ENCODE assay signal across 12 mouse cellular contexts in the genomic region with DNA sequence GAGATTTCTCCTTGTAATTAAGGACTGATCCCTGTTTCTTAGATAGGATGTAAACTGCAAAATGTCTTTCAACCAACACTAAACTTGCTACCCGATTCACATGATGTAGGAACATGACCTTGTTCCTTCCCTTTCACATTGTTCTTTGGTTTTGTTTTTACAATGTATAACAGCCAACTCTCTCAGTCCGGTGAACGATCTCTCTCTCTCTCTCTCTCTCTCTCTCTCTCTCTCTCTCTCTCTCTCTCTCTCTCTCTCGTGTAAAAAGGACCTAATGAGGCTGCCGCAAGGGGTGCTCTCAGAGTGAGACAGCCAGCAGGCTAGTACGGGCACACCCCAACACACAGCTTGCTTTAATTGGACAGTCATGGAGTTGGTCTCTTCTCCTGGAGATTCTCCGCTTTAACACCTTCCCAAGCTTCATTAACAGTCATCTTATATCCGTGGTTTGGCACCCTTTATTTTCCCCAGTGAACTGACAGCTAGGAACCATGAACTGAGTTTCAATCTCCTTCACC. TPM values are rescaled to one million over a fixed set of nuclear protein-coding genes. Genes with fewer than 3 reads are reported as not detected.
A peak's percentile ranks its signal among the peaks of the same experiment; 100 is the strongest.
DNase-seq lines count a peak whose midpoint lies in the region; ATAC-seq lines count a peak whose summit lies in the region.
"Had no signal": no experiment of that assay in that cellular context is flagged by ENCODE, and none has a peak within 500 bp of the region (broad histone marks: within the 10 kb centered on the region; RNA-seq: fewer than 3 reads in every experiment).

No protein-coding gene starts in this region.

- H3K4me2 ChIP-seq in heart, embryonic 16.5 days (ENCODE audit: low read depth, low read length) = peak overlapping the region; percentile 69
- peak overlapping the region; percentile 70 for H3K4me2 ChIP-seq in limb, embryonic 13.5 days (replicated peaks)

- 64% methylated on average over 8 of the region's 8 CpGs for WGBS in heart, embryonic 16.5 days
- 72% methylated on average over 8 of the region's 8 CpGs for WGBS in forebrain, embryonic 10.5 days
- WGBS in limb, embryonic 13.5 days = 78% methylated on average over 8 of the region's 8 CpGs

- 0 out of 2 replicates have a peak, but pooled peaks cover 6% of the 10 kb centered on the region for H3K9me3 ChIP-seq in heart, embryonic 16.5 days (replicated peaks; ENCODE audit: control insufficient read depth, low read length)
- peaks cover 12% of the 10 kb centered on the region for H3K9me3 ChIP-seq in forebrain, embryonic 10.5 days
- H3K9me3 ChIP-seq in limb, embryonic 13.5 days = peaks cover 8% of the 10 kb centered on the region

- no peak overlapping the region; the same call in 1 of the 2 replicates for H3K4me3 ChIP-seq in heart, embryonic 16.5 days (ENCODE audit: low read length)
- H3K4me3 ChIP-seq in forebrain, embryonic 10.5 days = peak overlapping the region; percentile 66
- peak overlapping the region; percentile 67; the same call in 1 of the 2 replicates for H3K4me3 ChIP-seq in limb, embryonic 13.5 days

- peak overlapping the region; percentile 87 for H3K9ac ChIP-seq in heart, embryonic 16.5 days (ENCODE audit: low read length)
- H3K9ac ChIP-seq in limb, embryonic 13.5 days = peak overlapping the region; percentile 68; the same call in 1 of the 2 replicates

- no peak for DNase-seq in heart, adult 9 months (ENCODE audit: low spot score in 2 of 2)
- peak; percentile 46 for DNase-seq in A20 (ENCODE audit: low read depth, low spot score)
- DNase-seq in forebrain, embryonic 10.5 days (ENCODE audit: extremely low spot score, low spot score) = peak; percentile 24
- DNase-seq in spleen, postnatal 10 days (ENCODE audit: low spot score in 2 of 2) = no peak
- DNase-seq in thymus, postnatal 10 days (ENCODE audit: low spot score in 2 of 2) = no peak
- no peak for DNase-seq in embryo, embryonic 10.5 days (ENCODE audit: low spot score)
- DNase-seq: adrenal gland, postnatal 36 days; left cerebral cortex, postnatal 4 days had no signal

- H3K27me3 ChIP-seq in heart, embryonic 16.5 days (ENCODE audit: control insufficient read depth, insufficient read depth, low read length) = no peaks in the 10 kb centered on the region
- H3K27me3 ChIP-seq in forebrain, embryonic 10.5 days (ENCODE audit: poor library complexity, severe bottlenecking) = no peaks in the 10 kb centered on the region
- H3K27me3 ChIP-seq in limb, embryonic 13.5 days = no peaks in the 10 kb centered on the region
- H3K27me3 ChIP-seq: CH12.LX had no signal

- no peak overlapping the region for H3K27ac ChIP-seq in heart, embryonic 16.5 days (ENCODE audit: low read length)
- H3K27ac ChIP-seq in forebrain, embryonic 10.5 days = peak overlapping the region; percentile 91
- peak overlapping the region; percentile 86 for H3K27ac ChIP-seq in limb, embryonic 13.5 days

- ATAC-seq in heart, embryonic 16.5 days (replicated peaks; ENCODE audit: extremely low read depth, insufficient read depth, low FRiP score) = no peak
- ATAC-seq in limb, embryonic 13.5 days (ENCODE audit: low FRiP score, low read depth) = no peak
- ATAC-seq: inflammation-experienced regulatory T-cells, adult 6 months had no signal

- peaks cover 8% of the 10 kb centered on the region for H3K4me1 ChIP-seq in heart, embryonic 16.5 days (ENCODE audit: control insufficient read depth, insufficient read depth, low read length)
- peaks cover 18% of the 10 kb centered on the region for H3K4me1 ChIP-seq in forebrain, embryonic 10.5 days
- peaks cover 14% of the 10 kb centered on the region for H3K4me1 ChIP-seq in limb, embryonic 13.5 days

- peaks cover 16% of the 10 kb centered on the region for H3K36me3 ChIP-seq in heart, embryonic 16.5 days (ENCODE audit: control insufficient read depth, insufficient read depth)
- H3K36me3 ChIP-seq in forebrain, embryonic 10.5 days (replicated peaks) = peaks cover 23% of the 10 kb centered on the region
- H3K36me3 ChIP-seq in limb, embryonic 13.5 days = peaks cover 16% of the 10 kb centered on the region

RNA-seq across cellular contexts. Expression of a gene that starts 1.0 kb away (rescaled TPM):
- polyA plus RNA-seq in heart, embryonic 16.5 days (2015; fragmentation: Nextera tagmentation; extraction: Ambion mirVana) = 3.1 and 3.8 TPM in 2 replicates
- 3.7 and 4.2 TPM in 2 replicates for polyA plus RNA-seq in forebrain, embryonic 10.5 days (2016; fragmentation: Nextera tagmentation; extraction: Ambion mirVana)
- 3.3 and 3.7 TPM in 2 replicates for polyA plus RNA-seq in limb, embryonic 13.5 days (2015; fragmentation: Nextera tagmentation; extraction: Ambion mirVana)

RNA-seq across cellular contexts. Expression of a gene that starts 1.3 kb away (rescaled TPM):
- polyA plus RNA-seq in heart, embryonic 16.5 days (2015; fragmentation: Nextera tagmentation; extraction: Ambion mirVana) = 46.6 and 51.2 TPM in 2 replicates
- 58.5 and 64.4 TPM in 2 replicates for polyA plus RNA-seq in forebrain, embryonic 10.5 days (2016; fragmentation: Nextera tagmentation; extraction: Ambion mirVana)
- 93.0 and 104 TPM in 2 replicates for polyA plus RNA-seq in limb, embryonic 13.5 days (2015; fragmentation: Nextera tagmentation; extraction: Ambion mirVana)

RNA-seq across cellular contexts. Expression of a gene that starts 25.1 kb away (rescaled TPM):
- 0.76 and 1.3 TPM in 2 replicates for polyA plus RNA-seq in heart, embryonic 16.5 days (2015; fragmentation: Nextera tagmentation; extraction: Ambion mirVana)
- polyA plus RNA-seq in forebrain, embryonic 10.5 days (2016; fragmentation: Nextera tagmentation; extraction: Ambion mirVana) = 0.17 and 0.42 TPM in 2 replicates
- polyA plus RNA-seq in limb, embryonic 13.5 days (2015; fragmentation: Nextera tagmentation; extraction: Ambion mirVana) = 0.28 and 0.49 TPM in 2 replicates

RNA-seq across cellular contexts. Expression of a gene that starts 31.5 kb away (rescaled TPM):
- 24.7 and 26.1 TPM in 2 replicates for polyA plus RNA-seq in heart, embryonic 16.5 days (2015; fragmentation: Nextera tagmentation; extraction: Ambion mirVana)
- polyA plus RNA-seq in forebrain, embryonic 10.5 days (2016; fragmentation: Nextera tagmentation; extraction: Ambion mirVana) = 15.2 and 17.8 TPM in 2 replicates
- 19.5 and 20.4 TPM in 2 replicates for polyA plus RNA-seq in limb, embryonic 13.5 days (2015; fragmentation: Nextera tagmentation; extraction: Ambion mirVana)

RNA-seq across cellular contexts. Expression of a gene that starts 39.6 kb away (rescaled TPM):
- polyA plus RNA-seq in heart, embryonic 16.5 days (2015; fragmentation: Nextera tagmentation; extraction: Ambion mirVana) = 0.16 TPM in 1 of 2 replicates, not detected in the other
- polyA plus RNA-seq in forebrain, embryonic 10.5 days (2016; fragmentation: Nextera tagmentation; extraction: Ambion mirVana) = 0.09 and 0.18 TPM in 2 replicates
- polyA plus RNA-seq in limb, embryonic 13.5 days (2015; fragmentation: Nextera tagmentation; extraction: Ambion mirVana) = 0.14 and 0.23 TPM in 2 replicates
- polyA plus RNA-seq: inflammation-experienced regulatory T-cells, adult 6 months had no signal

Comparison
In these comparisons a context has a peak if more than half of its experiments do, and no peak if none do; other contexts are left out.
1. DNase-seq: peak in A20 (single experiment) and forebrain, embryonic 10.5 days (single experiment); none in heart, adult 9 months (0 of 2), spleen, postnatal 10 days (0 of 2), thymus, postnatal 10 days (0 of 2) and embryo, embryonic 10.5 days (single experiment).